Mouse (Mus musculus): ENCODE results near the gene Coro1a. TPM values are rescaled to one million over a fixed set of nuclear protein-coding genes. Genes with fewer than 3 reads are reported as not detected.

The Coro1a gene
- 287 and 312 TPM in 2 replicates for total RNA-seq (2012; rRNA removed)
- 349 and 371 TPM in 2 replicates for total RNA-seq (2014; rRNA removed)
- 203 and 228 TPM in 2 replicates for polyA plus RNA-seq (2012; ENCODE audit: insufficient read length, low read depth)

GRCm38 (mm10) chr7:126707442-126708174 lies at the start of gene Coro1a:
Gene Coro1a (minus strand): TSS chr7:126707787.
- Histone ChIP-seq H3K27ac (ENCODE audit: insufficient read depth, low read depth) (peak within 1 kb of the TSS; percentile 28; the same call in 1 of the 2 replicates), H3K9me3 (replicated peaks; ENCODE audit: low read length) (peaks cover 6% of the 10 kb centered on the region), H3K4me2 (ENCODE audit: insufficient read depth, low read depth, poor library complexity, severe bottlenecking) (peak within 1 kb of the TSS; percentile 39), H3K4me3 (replicated peaks in 1 of 3; ENCODE audit: low read depth in 2 of 3, low read length in 2 of 3, poor library complexity in 1 of 3) (peak within 1 kb of the TSS in 2 of 3 experiments; percentile 17 to 18), H3K36me3 (replicated peaks in 1 of 2; ENCODE audit: control insufficient read depth in 1 of 2, insufficient read depth in 1 of 2, low read length in 1 of 2) (peaks cover 0 to 4% of the 10 kb centered on the region in 2 experiments), H3K4me1 (ENCODE audit: control insufficient read depth in 1 of 2, insufficient read depth in 2 of 2) (peaks cover 26 to 36% of the 10 kb centered on the region in 2 experiments), H3K79me2 (replicated peaks; ENCODE audit: control insufficient read depth, extremely low read depth, insufficient read depth, poor library complexity, severe bottlenecking) (peaks cover 17% of the 10 kb centered on the region), H3K27me3 (replicated peaks) (no peaks in the 10 kb centered on the region), H3K9ac (ENCODE audit: insufficient read depth, low read depth) (peak within 1 kb of the TSS; percentile 34)
- peak; percentile 85 for DNase-seq (ENCODE audit: extremely low read depth)
- dilution Hi-C loops (cut with MboI; ENCODE audit: extremely low pct_ligation_motif_present, extremely low pct_unique_long_range_greater_than_20kb, low sequenced_read_pairs), result no loop called here
- in situ Hi-C loops (cut with MboI; ENCODE audit: low pct_ligation_motif_present, low pct_unique_long_range_greater_than_20kb, low sequenced_read_pairs), result loop anchor here (10.0 kb wide), 4 partner anchors 187 to 1217 kb away; partner anchors contain the start of genes Mvp, Pagr1a and Pagr1b
- TF ChIP-seq EP300 (IDR thresholded peaks at IDR 0.05; ENCODE audit: low read length) (peak; percentile 53), SIN3A (IDR thresholded peaks at IDR 0.05; ENCODE audit: low read length) (no peak; the same call in 1 of the 2 replicates), CTCF (conservative IDR thresholded peaks at IDR 0.05 in 1 of 2, IDR thresholded peaks at IDR 0.05 in 1 of 2; ENCODE audit: low read depth in 2 of 2, low read length in 2 of 2) (no peak), BHLHE40 (IDR thresholded peaks at IDR 0.05; ENCODE audit: low read depth, low read length) (peak; percentile 46; the same call in 1 of the 2 replicates), MXI1 (IDR thresholded peaks at IDR 0.05; ENCODE audit: low read depth, low read length) (peak; percentile 67; the same call in 1 of the 2 replicates), IRF4 (IDR thresholded peaks at IDR 0.05; ENCODE audit: low read depth, low read length) (peak; percentile 82; the same call in 1 of the 2 replicates), JUND (conservative IDR thresholded peaks at IDR 0.05; ENCODE audit: low read depth, low read length) (no peak; the same call in 1 of the 2 replicates), ZKSCAN1 (IDR thresholded peaks at IDR 0.05; ENCODE audit: borderline replicate concordance, low read depth, low read length) (no peak), POLR2A (IDR thresholded peaks at IDR 0.05; ENCODE audit: low read depth, low read length) (no peak; the same call in 1 of the 2 replicates), SMC3 (IDR thresholded peaks at IDR 0.05; ENCODE audit: low read depth, low read length) (no peak), UBTF (IDR thresholded peaks at IDR 0.05; ENCODE audit: low read depth, low read length) (0 out of 2 replicates have a peak, but pooled peaks have one; percentile 36), ELF1 (IDR thresholded peaks at IDR 0.05; ENCODE audit: low read depth, low read length) (no peak; the same call in 1 of the 2 replicates), MAX (IDR thresholded peaks at IDR 0.05; ENCODE audit: low read length) (0 out of 2 replicates have a peak, but pooled peaks have one; percentile 18), E2F4 (IDR thresholded peaks at IDR 0.05; ENCODE audit: insufficient replicate concordance, low read depth, low read length) (0 out of 2 replicates have a peak, but pooled peaks have one; percentile 13), NRF1 (IDR thresholded peaks at IDR 0.05; ENCODE audit: low read depth, low read length) (peak; percentile 69), ZMIZ1 (IDR thresholded peaks at IDR 0.05; ENCODE audit: low read depth, low read length) (no peak), CHD1 (IDR thresholded peaks at IDR 0.05; ENCODE audit: low read depth, low read length) (no peak; the same call in 1 of the 2 replicates), MYC (IDR thresholded peaks at IDR 0.05; ENCODE audit: low read depth, low read length) (peak; percentile 58; the same call in 1 of the 2 replicates), TBP (conservative IDR thresholded peaks at IDR 0.05; ENCODE audit: low read depth, low read length) (0 out of 2 replicates have a peak, but pooled peaks have one; percentile 23), TCF12 (IDR thresholded peaks at IDR 0.05; ENCODE audit: low read depth, low read length) (peak; percentile 6; the same call in 1 of the 2 replicates), ETS1 (conservative IDR thresholded peaks at IDR 0.05; ENCODE audit: low read depth, low read length) (peak; percentile 69)
